Mouse (Mus musculus): ENCODE measurements around the gene Catsper1. TPM values are rescaled to one million over a fixed set of nuclear protein-coding genes. Genes with fewer than 3 reads are reported as not detected.
A peak's percentile ranks its signal among the peaks of the same experiment; 100 is the strongest.

The Catsper1 gene
- not detected in 2 replicates for polyA plus RNA-seq (2012; ENCODE audit: insufficient read depth, insufficient read length, missing spikeins)

DNA sequence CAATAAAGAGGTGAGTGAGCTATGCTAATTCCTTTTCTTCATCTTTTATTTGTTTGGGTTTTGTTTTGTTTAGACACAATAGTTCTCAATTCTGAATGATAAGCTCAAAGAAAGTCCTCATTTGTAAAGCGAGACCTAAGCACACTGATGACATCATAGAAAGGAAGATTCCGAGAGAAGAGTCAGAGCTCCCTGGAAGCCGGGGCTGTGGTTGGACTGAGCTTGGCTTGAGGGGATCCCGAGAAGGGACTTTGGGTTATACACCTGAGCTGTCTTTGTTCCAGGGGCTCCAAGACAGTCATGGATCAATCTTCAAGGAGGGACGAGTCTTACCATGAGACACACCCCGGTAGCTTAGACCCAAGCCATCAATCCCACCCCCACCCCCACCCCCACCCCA lies at the start of gene Catsper1:
Catsper1 (plus strand) TSS at position 301 of the 400 bp plus-strand sequence.
- Histone ChIP-seq H3K4me3 (ENCODE audit: insufficient read depth, low read length) (no peak within 1 kb of the TSS), H3K27ac (ENCODE audit: insufficient read depth, low read depth, low read length) (no peak within 1 kb of the TSS), H3K4me1 (ENCODE audit: control insufficient read depth, insufficient read depth, low read length) (no peaks in the 10 kb centered on the region)
- TF ChIP-seq CTCF (IDR thresholded peaks at IDR 0.05; ENCODE audit: low read depth, low read length) = no peak
- no peak for TF ChIP-seq POLR2A (IDR thresholded peaks at IDR 0.05; ENCODE audit: borderline replicate concordance, low read depth, low read length)

DNA sequence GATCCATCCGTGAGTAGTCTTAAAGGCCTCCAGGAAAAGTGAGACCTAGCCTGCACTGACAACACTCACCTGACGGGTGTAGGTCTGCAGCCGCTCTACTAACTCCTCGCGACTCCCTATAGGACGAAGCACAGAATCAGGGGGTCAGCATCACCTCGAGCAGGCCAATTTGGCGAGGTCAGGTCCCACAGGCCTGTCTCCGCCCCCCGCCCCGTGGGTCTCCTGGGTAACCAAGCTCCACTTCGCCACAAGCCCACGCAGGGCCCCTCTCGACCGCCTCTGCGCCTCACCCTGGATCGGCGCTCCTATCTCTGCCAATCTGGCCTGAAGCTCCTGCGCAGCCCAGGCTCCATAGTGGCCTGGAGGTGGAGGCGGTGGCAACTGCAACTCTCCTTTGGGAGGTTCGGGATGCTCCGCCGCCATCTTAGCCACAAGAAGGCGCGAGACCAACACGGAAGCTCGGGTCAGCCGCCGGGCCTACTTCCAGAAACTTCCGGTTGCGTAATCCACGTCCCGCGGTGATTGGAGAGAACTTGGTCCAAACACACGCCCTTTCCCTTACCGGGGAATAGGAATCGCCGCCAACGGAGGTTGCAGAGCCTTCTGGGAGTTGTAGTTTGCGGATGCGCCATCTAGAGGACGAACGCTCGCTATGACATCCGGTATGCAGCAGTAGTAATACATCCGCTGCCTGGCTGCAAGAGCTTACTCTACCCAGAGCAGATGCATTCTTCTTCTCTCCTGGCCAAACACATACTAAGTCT lies 40.4 kb upstream of the Catsper1 start, which contains the start of gene Sf3b2:
Sf3b2 (minus strand) TSS at position 484 of the 764 bp plus-strand sequence.
- TF ChIP-seq CTCF (IDR thresholded peaks at IDR 0.05; ENCODE audit: low read depth, low read length) (peak; percentile 7; the same call in 1 of the 2 replicates), POLR2A (IDR thresholded peaks at IDR 0.05; ENCODE audit: borderline replicate concordance, low read depth, low read length) (no peak)
- Histone ChIP-seq H3K27ac (ENCODE audit: insufficient read depth, low read depth, low read length) (peak within 1 kb of the TSS; percentile 62), H3K4me1 (ENCODE audit: control insufficient read depth, insufficient read depth, low read length) (peaks cover 15% of the 10 kb centered on the region), H3K4me3 (ENCODE audit: insufficient read depth, low read length) (peak within 1 kb of the TSS; percentile 94)

DNA sequence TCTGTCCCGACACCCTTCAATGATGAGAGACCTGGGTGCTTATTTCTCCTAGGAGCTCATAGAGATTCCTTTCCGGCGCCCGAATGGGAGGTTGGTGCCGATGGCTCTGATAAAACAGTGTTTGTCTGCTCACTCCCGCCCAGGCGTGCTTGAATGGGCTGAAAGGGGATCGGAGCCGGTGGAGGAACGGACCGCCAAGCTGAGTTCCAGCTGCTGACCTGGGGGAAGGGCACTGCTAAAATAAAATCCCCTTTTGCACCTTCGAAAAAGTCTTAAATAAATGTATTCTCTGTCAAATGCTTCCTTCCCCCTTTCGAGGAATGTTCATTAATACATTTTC lies 39.8 kb upstream of the Catsper1 start:
- peaks cover 15% of the 10 kb centered on the region for H3K4me1 ChIP-seq (ENCODE audit: control insufficient read depth, insufficient read depth, low read length)
- peak overlapping the region; percentile 74 for H3K4me3 ChIP-seq (ENCODE audit: insufficient read depth, low read length)
- TF ChIP-seq CTCF (IDR thresholded peaks at IDR 0.05; ENCODE audit: low read depth, low read length) = peak; percentile 2; the same call in 1 of the 2 replicates
- TF ChIP-seq POLR2A (IDR thresholded peaks at IDR 0.05; ENCODE audit: borderline replicate concordance, low read depth, low read length) = no peak
- peak overlapping the region; percentile 62 for H3K27ac ChIP-seq (ENCODE audit: insufficient read depth, low read depth, low read length)

DNA sequence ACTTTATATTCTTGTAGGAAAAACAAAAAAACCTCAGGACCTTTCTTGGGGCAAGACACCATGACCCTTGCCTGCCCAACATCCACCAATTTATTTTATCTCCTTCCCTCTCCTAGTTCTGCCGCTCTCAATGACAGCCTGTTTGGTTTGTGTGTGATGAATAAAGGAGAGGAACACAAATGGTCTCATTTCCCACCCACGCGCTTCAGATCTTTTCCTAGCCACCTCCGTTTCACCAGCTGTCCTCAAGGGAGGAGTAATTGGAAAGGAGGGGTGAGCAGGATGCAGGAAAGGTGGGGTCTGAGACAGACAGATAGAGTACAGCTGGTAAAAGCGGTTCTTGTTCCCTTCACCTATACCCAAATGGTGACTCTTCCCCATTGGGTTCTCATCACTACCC lies 38.9 kb upstream of the Catsper1 start:
- H3K4me1 ChIP-seq (ENCODE audit: control insufficient read depth, insufficient read depth, low read length) = peaks cover 11% of the 10 kb centered on the region
- TF ChIP-seq CTCF (IDR thresholded peaks at IDR 0.05; ENCODE audit: low read depth, low read length) (no peak), POLR2A (IDR thresholded peaks at IDR 0.05; ENCODE audit: borderline replicate concordance, low read depth, low read length) (no peak)
- no peak overlapping the region for H3K27ac ChIP-seq (ENCODE audit: insufficient read depth, low read depth, low read length)
- H3K4me3 ChIP-seq (ENCODE audit: insufficient read depth, low read length) = no peak overlapping the region

DNA sequence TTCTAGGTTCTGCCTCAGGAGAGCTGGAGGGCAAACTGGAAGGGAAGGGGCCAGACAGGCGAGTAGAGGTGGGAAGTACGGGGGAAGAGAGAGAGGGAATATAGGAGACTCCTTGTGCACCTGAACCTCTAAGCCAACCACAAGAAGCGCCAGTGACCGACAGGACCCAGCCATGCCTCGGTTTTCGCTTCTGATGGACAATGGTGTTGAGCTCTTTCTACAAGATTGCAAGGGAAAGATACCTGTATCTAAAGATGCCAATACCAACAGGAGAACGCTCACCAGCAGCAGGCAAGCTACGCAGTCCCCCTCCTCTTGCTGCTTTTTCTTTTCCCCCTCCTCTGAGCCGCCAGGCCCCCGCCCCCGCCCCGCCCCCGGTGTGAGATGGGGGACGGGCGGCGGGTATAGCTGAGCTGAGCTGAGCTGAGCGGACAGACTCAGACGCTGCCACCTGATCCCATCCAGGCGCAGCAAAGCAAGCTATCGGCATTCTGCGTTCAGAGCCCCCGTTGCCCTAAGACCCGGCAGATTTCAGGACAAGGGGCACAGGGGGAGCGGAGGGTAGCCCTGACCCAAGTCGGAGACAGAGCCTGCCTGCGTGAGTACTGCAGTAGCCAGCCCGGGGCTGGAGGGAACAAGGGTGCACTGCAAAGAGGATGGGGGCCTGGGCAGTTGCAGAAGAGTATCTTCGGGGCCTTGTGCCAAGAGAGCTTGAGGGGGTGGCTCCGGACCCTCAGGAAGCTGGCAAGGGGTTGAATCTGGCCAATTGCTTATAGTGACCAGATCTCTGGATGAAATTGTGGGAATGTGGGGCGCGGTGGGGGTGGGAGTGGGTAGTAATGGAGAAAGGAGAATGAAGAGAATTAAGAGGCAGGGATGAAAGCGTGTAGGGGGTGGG lies 37.4 kb upstream of the Catsper1 start, which contains the start of gene Gal3st3:
Gal3st3 (plus strand) TSS at position 429 of the 898 bp plus-strand sequence.
- H3K4me3 ChIP-seq (ENCODE audit: insufficient read depth, low read length) = no peak within 1 kb of the TSS
- peaks cover 11% of the 10 kb centered on the region for H3K4me1 ChIP-seq (ENCODE audit: control insufficient read depth, insufficient read depth, low read length)
- no peak within 1 kb of the TSS for H3K27ac ChIP-seq (ENCODE audit: insufficient read depth, low read depth, low read length)
- no peak for TF ChIP-seq POLR2A (IDR thresholded peaks at IDR 0.05; ENCODE audit: borderline replicate concordance, low read depth, low read length)
- no peak for TF ChIP-seq CTCF (IDR thresholded peaks at IDR 0.05; ENCODE audit: low read depth, low read length)

DNA sequence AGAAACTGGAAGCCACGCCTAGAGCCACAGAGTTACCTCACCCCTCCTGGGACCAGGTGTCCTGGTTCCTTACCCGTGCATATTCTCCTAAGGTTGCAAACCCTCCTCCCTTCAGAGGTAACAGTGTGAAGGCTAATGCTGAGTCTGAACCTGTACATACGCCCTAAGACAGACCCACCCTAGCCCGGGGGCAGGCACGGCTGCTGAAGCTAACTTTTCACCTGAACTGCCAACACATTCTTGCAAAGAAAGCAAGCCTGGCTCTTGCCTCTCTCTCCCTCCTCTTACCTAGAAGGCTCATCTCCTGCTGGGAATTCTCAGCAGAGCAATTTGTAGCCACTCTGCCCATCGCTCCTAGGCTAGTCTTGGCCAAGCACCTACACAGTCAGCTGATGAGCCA lies 35.0 kb upstream of the Catsper1 start:
- Histone ChIP-seq H3K4me3 (ENCODE audit: insufficient read depth, low read length) (no peak overlapping the region), H3K27ac (ENCODE audit: insufficient read depth, low read depth, low read length) (no peak overlapping the region), H3K4me1 (ENCODE audit: control insufficient read depth, insufficient read depth, low read length) (peaks cover 5% of the 10 kb centered on the region)
- no peak for TF ChIP-seq CTCF (IDR thresholded peaks at IDR 0.05; ENCODE audit: low read depth, low read length)
- no peak for TF ChIP-seq POLR2A (IDR thresholded peaks at IDR 0.05; ENCODE audit: borderline replicate concordance, low read depth, low read length)

DNA sequence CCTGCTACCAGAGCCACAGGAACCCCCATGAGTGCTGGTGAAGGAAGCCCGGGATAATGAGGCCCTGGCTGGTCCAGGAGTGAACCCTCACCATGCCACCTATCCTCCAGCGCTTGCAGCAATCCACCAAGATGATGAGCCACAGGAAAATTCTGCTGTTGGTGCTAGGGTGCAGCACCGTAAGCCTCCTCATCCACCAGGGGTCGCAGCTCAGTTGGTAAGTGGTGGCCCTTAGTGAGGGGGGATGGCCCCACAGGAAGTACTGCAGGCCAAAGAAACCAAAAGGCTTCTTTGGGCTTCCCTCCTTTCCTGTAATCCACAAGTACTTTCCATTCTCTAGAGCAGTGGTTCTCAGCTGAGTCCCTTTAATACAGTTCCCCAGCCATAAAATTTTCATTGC lies 33.1 kb upstream of the Catsper1 start:
- Histone ChIP-seq H3K27ac (ENCODE audit: insufficient read depth, low read depth, low read length) (no peak overlapping the region), H3K4me1 (ENCODE audit: control insufficient read depth, insufficient read depth, low read length) (no peaks in the 10 kb centered on the region)

DNA sequence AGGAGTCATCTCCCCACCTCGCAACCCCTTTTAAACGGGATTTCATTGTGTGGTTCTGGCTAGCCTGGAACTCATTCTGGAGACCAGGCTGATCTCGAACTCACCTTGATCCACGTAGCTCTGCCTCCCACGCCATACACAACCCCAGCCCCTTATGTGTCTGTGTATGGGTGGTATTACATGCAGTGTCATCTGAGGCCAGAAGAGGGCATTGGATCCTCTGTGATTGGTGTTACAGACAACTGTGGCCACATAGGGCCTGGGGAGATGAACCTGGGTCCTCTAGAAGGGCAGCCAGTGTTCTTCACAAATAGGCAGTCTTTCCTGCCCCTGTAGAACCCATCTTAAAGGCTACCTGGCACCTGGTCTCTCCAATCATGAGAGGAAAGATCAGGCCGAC lies 29.3 kb upstream of the Catsper1 start:
- H3K4me3 ChIP-seq (ENCODE audit: insufficient read depth, low read length) = no peak overlapping the region
- no peak overlapping the region for H3K27ac ChIP-seq (ENCODE audit: insufficient read depth, low read depth, low read length)
- H3K4me1 ChIP-seq (ENCODE audit: control insufficient read depth, insufficient read depth, low read length) = no peaks in the 10 kb centered on the region
- TF ChIP-seq POLR2A (IDR thresholded peaks at IDR 0.05; ENCODE audit: borderline replicate concordance, low read depth, low read length) (no peak), CTCF (IDR thresholded peaks at IDR 0.05; ENCODE audit: low read depth, low read length) (peak; percentile 29; the same call in 1 of the 2 replicates)

More for the DNA sequence above, 33.1 kb upstream of the Catsper1 start:
- no peak overlapping the region for H3K4me3 ChIP-seq (ENCODE audit: insufficient read depth, low read length)
- peak; percentile 63 for TF ChIP-seq CTCF (IDR thresholded peaks at IDR 0.05; ENCODE audit: low read depth, low read length)
- no peak for TF ChIP-seq POLR2A (IDR thresholded peaks at IDR 0.05; ENCODE audit: borderline replicate concordance, low read depth, low read length)

DNA sequence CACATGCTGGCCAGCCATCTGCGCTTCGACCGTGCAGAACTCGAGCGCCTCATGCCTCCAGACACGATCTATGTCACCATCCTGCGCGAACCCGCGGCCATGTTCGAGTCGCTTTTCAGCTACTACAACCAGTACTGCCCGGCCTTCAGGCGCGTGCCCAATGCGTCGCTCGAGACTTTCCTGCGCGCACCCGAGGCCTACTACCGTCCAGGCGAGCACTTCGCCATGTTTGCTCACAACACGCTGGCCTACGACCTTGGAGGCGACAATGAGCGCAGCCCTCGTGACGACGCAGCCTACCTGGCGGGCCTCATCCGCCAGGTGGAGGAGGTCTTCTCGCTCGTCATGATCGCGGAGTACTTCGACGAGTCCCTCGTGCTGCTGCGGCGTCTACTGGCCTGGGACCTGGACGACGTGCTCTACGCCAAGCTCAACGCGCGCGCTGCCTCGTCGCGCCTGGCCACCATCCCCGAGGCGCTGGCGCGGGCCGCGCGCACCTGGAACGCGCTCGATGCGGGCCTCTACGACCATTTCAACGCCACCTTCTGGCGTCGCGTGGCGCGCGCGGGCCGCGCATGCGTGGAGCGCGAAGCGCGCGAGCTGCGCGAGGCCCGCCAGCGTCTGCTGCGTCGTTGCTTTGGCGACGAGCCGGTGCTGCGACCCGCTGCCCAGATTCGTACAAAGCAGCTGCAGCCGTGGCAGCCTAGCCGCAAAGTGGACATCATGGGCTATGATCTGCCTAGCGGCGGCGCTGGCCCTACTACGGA lies 28.4 kb upstream of the Catsper1 start:
- no peak for TF ChIP-seq CTCF (IDR thresholded peaks at IDR 0.05; ENCODE audit: low read depth, low read length)
- Histone ChIP-seq H3K27ac (ENCODE audit: insufficient read depth, low read depth, low read length) (no peak overlapping the region), H3K4me3 (ENCODE audit: insufficient read depth, low read length) (no peak overlapping the region), H3K4me1 (ENCODE audit: control insufficient read depth, insufficient read depth, low read length) (no peaks in the 10 kb centered on the region)
